Mouse (Mus musculus) G1E (cell line): ENCODE measurements around the gene AC124108.1. TPM values are rescaled to one million over a fixed set of nuclear protein-coding genes. Genes with fewer than 3 reads are reported as not detected.

Experiments
- ATAC-seq: 2 replicates; pipeline ENCODE4 v1.8.0; 2016; ENCODE audit warnings: mild to moderate bottlenecking; ENCODE audit not compliant: insufficient number of reproducible peaks, poor library complexity, low FRiP score, severe bottlenecking; ENCODE audit errors: extremely low read depth
- DNase-seq: peaks from one replicate; pipeline ENCODE4 v3.0.0; 2012; ENCODE audit warnings: low spot score
- H3K27me3 ChIP-seq: 2 replicates; pipeline ENCODE4 v1.6.1; 2012; ENCODE audit warnings: mild to moderate bottlenecking, low read length, inconsistent platforms; ENCODE audit not compliant: insufficient read depth
- H3K36me3 ChIP-seq: replicated peaks from 2 replicates; pipeline ENCODE3; 2012; ENCODE audit warnings: mild to moderate bottlenecking, inconsistent platforms
- H3K4me1 ChIP-seq: 2 replicates; pipeline ENCODE4 v1.6.1; 2012; ENCODE audit warnings: low read depth, low read length, inconsistent platforms, mixed read lengths; ENCODE audit not compliant: insufficient read depth
- H3K4me3 ChIP-seq: 2 replicates; pipeline ENCODE4 v1.5.1; 2012; ENCODE audit warnings: low read depth, mild to moderate bottlenecking, inconsistent platforms, low read length, moderate library complexity, mixed read lengths
- H3K9me3 ChIP-seq: replicated peaks from 2 replicates; pipeline ENCODE4 v1.6.1; 2012; ENCODE audit warnings: inconsistent platforms
- CTCF ChIP-seq: IDR thresholded peaks from 2 replicates; pipeline ENCODE4 v1.5.1; 2012; ENCODE audit warnings: low read depth, low read length, inconsistent platforms, mixed read lengths
- GATA1 ChIP-seq: IDR thresholded peaks from 2 replicates; pipeline ENCODE4 v1.6.1; 2012; ENCODE audit warnings: borderline replicate concordance, low read length, inconsistent platforms, mixed read lengths
- GATA2 ChIP-seq: IDR thresholded peaks from 2 replicates; pipeline ENCODE4 v1.6.1; 2012; ENCODE audit warnings: low read depth, low read length, inconsistent platforms, borderline replicate concordance
- POLR2AphosphoS5 ChIP-seq: IDR thresholded peaks from 2 replicates; pipeline ENCODE4 v1.6.1; 2012; ENCODE audit warnings: low read depth, low read length, inconsistent platforms; ENCODE audit not compliant: insufficient replicate concordance
- TAL1 ChIP-seq: conservative IDR thresholded peaks from 2 replicates; pipeline ENCODE4 v1.6.1; 2012; ENCODE audit warnings: low read depth, low read length, inconsistent platforms, mixed read lengths
- polyA plus RNA-seq: library from polyadenylated mRNA; stranded (reverse); fragments of >175 nt; gene quantifications from 2 replicates; pipeline ENCODE4 v1.2.3, GENCODE M21; 2012
- total RNA-seq, 2 experiments: library from RNA; stranded (forward) in 1 of 2; stranded (reverse) in 1 of 2; fragments of 200-1000 nt in 1 of 2; fragments of >200 nt in 1 of 2; fragmentation: Nextera tagmentation in 1 of 2; gene quantifications; 2 replicates each; pipeline ENCODE4 v1.2.3; 2014 to 2017

The AC124108.1 gene
- total and polyA plus RNA-seq, 3 experiments, result 0.05 TPM; not detected in 2

- Histone ChIP-seq H3K4me3 (no peak overlapping the region), H3K9me3 (no peaks in the 10 kb centered on the region), H3K27me3 (peaks cover 40% of the 10 kb centered on the region), H3K36me3 (no peaks in the 10 kb centered on the region), H3K4me1 (no peaks in the 10 kb centered on the region)
- no peak for DNase-seq
- TF ChIP-seq GATA2, result no peak
- TF ChIP-seq GATA1, result no peak
- TF ChIP-seq POLR2AphosphoS5, result no peak
- TF ChIP-seq TAL1, result no peak
- TF ChIP-seq CTCF, result no peak
- no peak for ATAC-seq
These were observed 45.1 kb upstream of the AC124108.1 start for GRCm38 (mm10) chr1:132145973-132146685.

GRCm38 (mm10) chr1:132149410-132149809 lies 41.8 kb upstream of the AC124108.1 start:
- TF ChIP-seq TAL1, result no peak
- TF ChIP-seq GATA1, result no peak
- TF ChIP-seq POLR2AphosphoS5, result no peak
- no peak for TF ChIP-seq GATA2
- no peak for TF ChIP-seq CTCF
- Histone ChIP-seq H3K27me3 (peaks cover 26% of the 10 kb centered on the region), H3K4me1 (no peaks in the 10 kb centered on the region), H3K9me3 (no peaks in the 10 kb centered on the region), H3K36me3 (no peaks in the 10 kb centered on the region), H3K4me3 (no peak overlapping the region)
- DNase-seq, result no peak
- ATAC-seq, result no peak

- Histone ChIP-seq H3K9me3 (no peaks in the 10 kb centered on the region), H3K4me3 (no peak overlapping the region), H3K36me3 (no peaks in the 10 kb centered on the region), H3K27me3 (peaks cover 26% of the 10 kb centered on the region), H3K4me1 (no peaks in the 10 kb centered on the region)
- TF ChIP-seq POLR2AphosphoS5, result no peak
- no peak for TF ChIP-seq TAL1
- no peak for DNase-seq
- ATAC-seq, result no peak
These were observed 41.1 kb upstream of the AC124108.1 start for GRCm38 (mm10) chr1:132150171-132150570.

GRCm38 (mm10) chr1:132150817-132151601 lies 40.2 kb upstream of the AC124108.1 start:
- Histone ChIP-seq H3K4me3 (no peak overlapping the region), H3K4me1 (peaks cover 4% of the 10 kb centered on the region), H3K9me3 (no peaks in the 10 kb centered on the region), H3K27me3 (peaks cover 24% of the 10 kb centered on the region), H3K36me3 (no peaks in the 10 kb centered on the region)
- TF ChIP-seq GATA2, result no peak
- TF ChIP-seq CTCF, result no peak
- no peak for TF ChIP-seq GATA1
- TF ChIP-seq POLR2AphosphoS5, result no peak
- TF ChIP-seq TAL1, result no peak
- no peak for ATAC-seq
- DNase-seq, result no peak

- no peak for TF ChIP-seq CTCF
- ATAC-seq (no peak), DNase-seq (no peak)
- no peaks in the 10 kb centered on the region for H3K9me3 ChIP-seq
- H3K36me3 ChIP-seq, result no peaks in the 10 kb centered on the region
- H3K27me3 ChIP-seq, result peaks cover 22% of the 10 kb centered on the region
- no peak overlapping the region for H3K4me3 ChIP-seq
- H3K4me1 ChIP-seq, result peaks cover 4% of the 10 kb centered on the region
These were observed 39.3 kb upstream of the AC124108.1 start for GRCm38 (mm10) chr1:132151908-132152307.

- H3K4me1 ChIP-seq, result peaks cover 9% of the 10 kb centered on the region
- TF ChIP-seq POLR2AphosphoS5 (no peak), GATA1 (no peak), GATA2 (no peak), CTCF (no peak), TAL1 (no peak)
- no peaks in the 10 kb centered on the region for H3K36me3 ChIP-seq
- ATAC-seq (no peak), DNase-seq (no peak)
- H3K9me3 ChIP-seq, result no peaks in the 10 kb centered on the region
- peaks cover 30% of the 10 kb centered on the region for H3K27me3 ChIP-seq
- H3K4me3 ChIP-seq, result no peak overlapping the region
These were observed 38.1 kb upstream of the AC124108.1 start for GRCm38 (mm10) chr1:132153086-132153690.
